8 mouse cellular contexts compared by ENCODE assay signal in genomic region chr2:168154090-168154881, GRCm38 (mm10). TPM values are rescaled to one million over a fixed set of nuclear protein-coding genes. Genes with fewer than 3 reads are reported as not detected.
DNase-seq lines count a peak whose midpoint lies in the region; ATAC-seq and TF ChIP-seq lines count a peak whose summit lies in the region.

No protein-coding gene starts in this region.

- H3K9me3 ChIP-seq in forebrain, embryonic 16.5 days (ENCODE audit: control insufficient read depth, low read length), result no peaks in the 10 kb centered on the region
- no peaks in the 10 kb centered on the region for H3K9me3 ChIP-seq in lung, embryonic 14.5 days (ENCODE audit: low read depth, low read length)

- no peaks in the 10 kb centered on the region for H3K36me3 ChIP-seq in forebrain, embryonic 16.5 days (ENCODE audit: control insufficient read depth, insufficient read depth)
- no peaks in the 10 kb centered on the region for H3K36me3 ChIP-seq in lung, embryonic 14.5 days (ENCODE audit: insufficient read depth)
- H3K36me3 ChIP-seq in thymus, adult 2 months (ENCODE audit: control insufficient read depth, insufficient read depth, low read length), result no peaks in the 10 kb centered on the region

- H3K9ac ChIP-seq in forebrain, embryonic 16.5 days (replicated peaks; ENCODE audit: low read depth, low read length), result peak overlapping the region; percentile 22
- peak overlapping the region; percentile 43; the same call in 1 of the 2 replicates for H3K9ac ChIP-seq in lung, embryonic 14.5 days

- no peaks in the 10 kb centered on the region for H3K27me3 ChIP-seq in forebrain, embryonic 16.5 days (replicated peaks; ENCODE audit: control insufficient read depth, insufficient read depth, low read length)
- no peaks in the 10 kb centered on the region for H3K27me3 ChIP-seq in lung, embryonic 14.5 days (ENCODE audit: insufficient read depth, low read length)
- no peaks in the 10 kb centered on the region; the same call in 1 of the 2 replicates for H3K27me3 ChIP-seq in thymus, adult 2 months (ENCODE audit: control insufficient read depth, insufficient read depth, low read length)

- peaks cover 17% of the 10 kb centered on the region for H3K4me1 ChIP-seq in forebrain, embryonic 16.5 days (replicated peaks; ENCODE audit: control insufficient read depth, insufficient read depth, low read length)
- peaks cover 4% of the 10 kb centered on the region for H3K4me1 ChIP-seq in lung, embryonic 14.5 days (ENCODE audit: insufficient read depth)
- H3K4me1 ChIP-seq in olfactory bulb, adult 2 months (ENCODE audit: control insufficient read depth, insufficient read depth, low read length), result peaks cover 10% of the 10 kb centered on the region
- H3K4me1 ChIP-seq in thymus, adult 2 months (replicated peaks; ENCODE audit: control insufficient read depth, insufficient read depth, low read length), result peaks cover 14% of the 10 kb centered on the region

- peak overlapping the region; percentile 72 for H3K27ac ChIP-seq in forebrain, embryonic 16.5 days (ENCODE audit: low read length)
- peak overlapping the region; percentile 51; the same call in 1 of the 2 replicates for H3K27ac ChIP-seq in layer of hippocampus, adult 2 months
- peak overlapping the region; percentile 76 for H3K27ac ChIP-seq in lung, embryonic 14.5 days (ENCODE audit: low read depth)
- H3K27ac ChIP-seq in olfactory bulb, adult 2 months (ENCODE audit: insufficient read depth, low read depth, low read length), result no peak overlapping the region
- no peak overlapping the region for H3K27ac ChIP-seq in thymus, adult 2 months (ENCODE audit: control insufficient read depth, insufficient read depth, low read length)

- no peak for TF ChIP-seq POLR2A in olfactory bulb, adult 2 months (IDR thresholded peaks at IDR 0.05; ENCODE audit: insufficient read depth, low read depth, low read length)
- no peak; the same call in 1 of the 2 replicates for TF ChIP-seq POLR2A in thymus, adult 2 months (IDR thresholded peaks at IDR 0.05; ENCODE audit: control insufficient read depth, extremely low read depth, insufficient read depth, low read length, poor library complexity)

- 21% methylated on average over 14 of the region's 14 CpGs for WGBS in forebrain, embryonic 16.5 days
- 17% methylated on average over 14 of the region's 14 CpGs for WGBS in lung, embryonic 14.5 days
- WGBS in olfactory bulb, adult 2 months, result 35% methylated on average over 14 of the region's 14 CpGs
- WGBS in thymus, adult 2 months, result 32% methylated on average over 14 of the region's 14 CpGs

- intact Hi-C loops in heart, postnatal 36 days (cut with DNase I), result no loop called here

- ATAC-seq in forebrain, embryonic 16.5 days, result peak; percentile 84
- peak; percentile 93 for ATAC-seq in lung, embryonic 14.5 days (ENCODE audit: insufficient read depth)

- TF ChIP-seq CTCF in layer of hippocampus, adult 2 months (conservative IDR thresholded peaks at IDR 0.05), result peak; percentile 79
- TF ChIP-seq CTCF in lung, embryonic 14.5 days (IDR thresholded peaks at IDR 0.05; ENCODE audit: low read depth), result peak; percentile 88
- peak; percentile 37 for TF ChIP-seq CTCF in olfactory bulb, adult 2 months (IDR thresholded peaks at IDR 0.05; ENCODE audit: insufficient read depth, low read depth, low read length)
- TF ChIP-seq CTCF in thymus, adult 2 months (IDR thresholded peaks at IDR 0.05; ENCODE audit: borderline replicate concordance, control insufficient read depth, extremely low read depth, insufficient read depth, low read length, poor library complexity), result peak; percentile 66; the same call in 1 of the 2 replicates

- peak overlapping the region; percentile 23; the same call in 1 of the 2 replicates for H3K4me2 ChIP-seq in forebrain, embryonic 16.5 days (ENCODE audit: low read length)
- peak overlapping the region; percentile 54 for H3K4me2 ChIP-seq in lung, embryonic 14.5 days

- peak; percentile 99 for DNase-seq in ES-CJ7 (ENCODE audit: low read depth, low spot score)
- DNase-seq in c-Kit-positive CD71-positive TER-119-negative erythroid progenitor cells, embryonic 14.5 days (ENCODE audit: low read depth), result peak; percentile 95
- DNase-seq in heart, postnatal 36 days, result peak; percentile 42 to 62
- DNase-seq in layer of hippocampus, adult 2 months (ENCODE audit: low spot score in 2 of 2), result peak; percentile 58 to 69
- peak; percentile 96 for DNase-seq in lung, embryonic 14.5 days
- DNase-seq in thymus, adult 2 months, result peak; percentile 71

- H3K4me3 ChIP-seq in forebrain, embryonic 16.5 days (replicated peaks; ENCODE audit: low read length), result 0 out of 2 replicates have a peak overlapping the region, but pooled peaks have one; percentile 5
- H3K4me3 ChIP-seq in layer of hippocampus, adult 2 months, result no peak overlapping the region; the same call in 1 of the 2 replicates
- 0 out of 2 replicates have a peak overlapping the region, but pooled peaks have one; percentile 3 for H3K4me3 ChIP-seq in lung, embryonic 14.5 days (ENCODE audit: low read depth, low read length)
- H3K4me3 ChIP-seq in olfactory bulb, adult 2 months (ENCODE audit: insufficient read depth, low read depth, low read length), result no peak overlapping the region
- no peak overlapping the region for H3K4me3 ChIP-seq in thymus, adult 2 months (ENCODE audit: control insufficient read depth, insufficient read depth, low read length)

RNA-seq across cellular contexts. Expression of gene Adnp, which starts 52.6 kb away (rescaled TPM):
- 2.8 and 3.6 TPM in 2 replicates for polyA plus RNA-seq in forebrain, embryonic 16.5 days (2015; fragmentation: Nextera tagmentation; extraction: Ambion mirVana)
- total RNA-seq in heart, postnatal 36 days (2021), result 10 to 100 TPM; 32.6 to 33.2 TPM
- total RNA-seq in layer of hippocampus, adult 2 months (2021), result 10 to 100 TPM; 90.5 to 96.3 TPM
- 12.4 and 16.2 TPM in 2 replicates for polyA plus RNA-seq in lung, embryonic 14.5 days (2014; fragmentation: Nextera tagmentation; extraction: Ambion mirVana)
- 82.3 TPM in 1 of 2 replicates, not detected in the other for polyA plus RNA-seq in olfactory bulb, adult 2 months (2012; ENCODE audit: insufficient read depth, insufficient read length, low replicate concordance, missing spikeins)
- 36.0 and 44.6 TPM in 2 replicates for polyA plus RNA-seq in thymus, adult 2 months (2012; rRNA removed)

Comparison
In these comparisons a context has a peak if more than half of its experiments do, and no peak if none do; other contexts are left out.
1. H3K27ac ChIP-seq: peak in forebrain, embryonic 16.5 days (single experiment), layer of hippocampus, adult 2 months (single experiment) and lung, embryonic 14.5 days (single experiment); none in olfactory bulb, adult 2 months (single experiment) and thymus, adult 2 months (single experiment).
2. H3K4me3 ChIP-seq: peak in forebrain, embryonic 16.5 days (single experiment) and lung, embryonic 14.5 days (single experiment); none in layer of hippocampus, adult 2 months (single experiment), olfactory bulb, adult 2 months (single experiment) and thymus, adult 2 months (single experiment).
3. CTCF ChIP-seq: peak in every context shown above with its lines; median percentile 88 in lung, embryonic 14.5 days; 79 in layer of hippocampus, adult 2 months; 66 in thymus, adult 2 months; 37 in olfactory bulb, adult 2 months.
4. Peak in every context shown above with its lines, with median percentiles within 50 percentile points of each other: DNase-seq.